Mouse (Mus musculus): Measurements from ENCODE around the gene Zbtb8os. TPM values are rescaled to one million over a fixed set of nuclear protein-coding genes. Genes with fewer than 3 reads are reported as not detected.

The Zbtb8os gene
- polyA plus RNA-seq, 1 experiment from 2014 or later: 31.1 TPM

- Histone ChIP-seq H3K9ac (no peak overlapping the region), H3K27me3 (replicated peaks) (peaks cover 57% of the 10 kb centered on the region), H3K9me3 (replicated peaks) (no peaks in the 10 kb centered on the region), H3K4me1 (peaks cover 42% of the 10 kb centered on the region), H3K27ac (no peak overlapping the region), H3K4me2 (no peak overlapping the region), H3K4me3 (no peak overlapping the region), H3K36me3 (no peaks in the 10 kb centered on the region)
- no peak for ATAC-seq
- WGBS (ENCODE audit: insufficient replicate concordance): 41% methylated on average over 3 of the region's 3 CpGs
These were observed 44.3 kb downstream of the Zbtb8os start for GRCm38 (mm10) chr4:129379805-129380204.

DNA sequence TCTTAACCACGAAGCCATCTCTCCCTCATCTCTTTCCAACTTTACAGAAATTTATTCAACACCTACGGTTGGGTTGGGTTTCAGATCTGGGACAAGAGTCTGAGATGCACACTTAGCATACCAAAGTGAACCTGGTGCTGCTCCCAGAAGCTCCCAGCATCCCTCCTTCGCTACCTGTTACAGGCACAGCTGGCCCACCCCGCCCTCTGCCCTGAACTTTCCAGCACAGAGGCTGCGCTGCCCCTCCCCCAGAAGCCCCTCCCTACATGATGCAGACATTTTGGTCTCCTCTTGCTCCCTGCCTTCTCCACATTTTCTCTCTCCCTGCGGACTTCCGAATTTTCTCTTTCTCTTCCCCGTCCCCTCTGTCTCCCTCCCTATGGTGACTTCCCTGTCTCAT lies 45.7 kb downstream of the Zbtb8os start:
- no peak for ATAC-seq
- WGBS (ENCODE audit: insufficient replicate concordance): 71% methylated on average over 8 of the region's 8 CpGs
- H3K27me3 ChIP-seq (replicated peaks): peaks cover 44% of the 10 kb centered on the region

DNA sequence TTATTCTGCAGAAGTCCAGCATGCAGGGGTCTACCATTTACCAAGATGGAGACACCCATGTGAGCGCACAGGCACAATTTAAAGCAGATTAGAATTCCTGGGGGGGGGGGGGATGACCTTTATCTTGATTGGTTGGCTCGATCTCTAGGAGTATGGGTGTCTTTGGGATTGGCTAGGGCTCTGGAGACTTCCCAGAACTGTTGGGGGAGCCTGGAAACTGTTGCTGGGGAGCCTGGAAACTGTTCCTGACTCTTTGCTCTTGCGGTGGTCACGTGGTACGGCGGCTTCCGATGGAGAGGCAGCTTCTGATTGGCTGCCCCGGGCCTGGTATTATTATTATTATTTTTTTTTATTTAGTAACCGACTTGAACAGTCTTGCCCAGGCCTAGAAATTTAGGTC lies 46.5 kb downstream of the Zbtb8os start:
- Histone ChIP-seq H3K9ac (no peak overlapping the region), H3K4me1 (peaks cover 40% of the 10 kb centered on the region), H3K4me3 (no peak overlapping the region), H3K36me3 (no peaks in the 10 kb centered on the region), H3K4me2 (no peak overlapping the region), H3K27ac (no peak overlapping the region), H3K9me3 (replicated peaks) (no peaks in the 10 kb centered on the region), H3K27me3 (replicated peaks) (peaks cover 35% of the 10 kb centered on the region)
- WGBS (ENCODE audit: insufficient replicate concordance): 77% methylated on average over 9 of the region's 9 CpGs
- ATAC-seq: no peak

More for the DNA sequence above, 45.7 kb downstream of the Zbtb8os start:
- Histone ChIP-seq H3K4me2 (no peak overlapping the region), H3K9me3 (replicated peaks) (no peaks in the 10 kb centered on the region), H3K36me3 (no peaks in the 10 kb centered on the region), H3K27ac (no peak overlapping the region), H3K4me3 (no peak overlapping the region), H3K4me1 (peaks cover 40% of the 10 kb centered on the region), H3K9ac (no peak overlapping the region)

DNA sequence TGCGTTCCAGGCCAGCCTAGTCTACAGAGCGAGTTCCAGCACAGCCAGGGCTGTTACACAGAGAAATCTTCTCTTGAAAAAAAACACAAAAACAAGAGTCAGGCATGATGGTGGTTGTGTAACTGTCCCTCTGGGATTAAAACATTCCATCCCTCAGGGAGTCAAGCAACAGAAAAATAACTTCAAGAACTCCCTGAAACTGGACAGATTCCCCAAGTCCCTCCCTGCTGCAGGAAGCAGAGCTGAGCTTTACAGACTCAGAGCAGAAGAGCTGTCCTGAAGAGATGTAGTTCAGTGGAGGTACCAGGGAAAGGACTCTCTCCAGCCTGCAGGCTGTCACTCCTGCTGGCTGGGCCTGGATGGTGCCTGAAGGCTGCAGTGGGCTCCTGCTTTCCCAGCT lies 47.0 kb downstream of the Zbtb8os start:
- Histone ChIP-seq H3K27me3 (replicated peaks) (peaks cover 31% of the 10 kb centered on the region), H3K9ac (no peak overlapping the region), H3K27ac (no peak overlapping the region), H3K36me3 (no peaks in the 10 kb centered on the region), H3K4me2 (no peak overlapping the region), H3K4me1 (peaks cover 40% of the 10 kb centered on the region), H3K9me3 (replicated peaks) (no peaks in the 10 kb centered on the region), H3K4me3 (no peak overlapping the region)
- no peak for ATAC-seq
- 78% methylated on average over 2 of the region's 2 CpGs for WGBS (ENCODE audit: insufficient replicate concordance)

DNA sequence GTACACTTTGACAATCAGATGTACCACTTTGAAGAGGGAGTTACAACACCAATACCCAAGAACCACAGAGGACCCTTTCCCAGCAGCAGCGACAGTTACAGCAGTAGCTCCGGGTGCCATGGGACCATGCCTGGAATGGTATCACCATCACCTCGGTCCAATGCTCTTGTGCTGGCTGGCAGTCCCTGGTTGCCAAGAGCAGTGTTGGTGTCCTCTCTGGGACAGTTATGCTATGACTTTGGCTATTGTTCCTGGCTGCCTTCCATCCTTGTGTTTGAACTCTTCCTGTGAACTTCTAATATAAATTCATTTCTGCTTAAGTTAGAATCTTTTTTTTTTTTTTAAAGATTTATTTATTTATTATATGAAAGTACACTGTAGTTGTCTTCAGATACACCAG lies 48.1 kb downstream of the Zbtb8os start:
- Histone ChIP-seq H3K9ac (no peak overlapping the region), H3K36me3 (no peaks in the 10 kb centered on the region), H3K4me3 (no peak overlapping the region), H3K9me3 (replicated peaks) (no peaks in the 10 kb centered on the region), H3K4me1 (peaks cover 36% of the 10 kb centered on the region), H3K27me3 (replicated peaks) (peaks cover 20% of the 10 kb centered on the region), H3K27ac (no peak overlapping the region), H3K4me2 (no peak overlapping the region)
- 75% methylated on average over 3 of the region's 3 CpGs for WGBS (ENCODE audit: insufficient replicate concordance)
- no peak for ATAC-seq

GRCm38 (mm10) chr4:129384440-129384839 lies 48.9 kb downstream of the Zbtb8os start:
- Histone ChIP-seq H3K36me3 (no peaks in the 10 kb centered on the region), H3K9ac (no peak overlapping the region), H3K27me3 (replicated peaks) (peaks cover 12% of the 10 kb centered on the region), H3K4me2 (no peak overlapping the region), H3K9me3 (replicated peaks) (no peaks in the 10 kb centered on the region), H3K4me3 (no peak overlapping the region), H3K27ac (no peak overlapping the region), H3K4me1 (peaks cover 36% of the 10 kb centered on the region)
- no peak for ATAC-seq
- 35% methylated on average over 6 of the region's 6 CpGs for WGBS (ENCODE audit: insufficient replicate concordance)

DNA sequence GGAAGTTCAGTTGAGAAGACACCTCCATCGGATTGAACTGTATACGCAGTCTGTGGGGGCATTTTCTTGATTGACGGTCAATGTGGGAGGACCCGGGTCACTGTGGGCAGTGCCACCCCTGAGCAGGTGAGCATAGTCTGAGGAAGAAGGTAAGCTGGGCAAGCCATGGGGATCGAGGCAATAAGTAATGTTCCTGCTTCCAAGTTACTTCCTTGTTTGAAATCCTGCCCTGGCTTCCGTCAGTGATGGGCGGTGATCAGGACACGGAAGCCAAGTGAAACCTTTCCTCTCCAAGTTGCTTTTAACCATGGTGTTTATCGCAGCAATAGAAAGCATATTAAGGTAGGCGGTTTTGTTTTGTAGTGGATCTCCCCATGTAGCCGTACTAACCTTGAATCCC lies 50.2 kb downstream of the Zbtb8os start:
- ATAC-seq: no peak
- Histone ChIP-seq H3K4me3 (no peak overlapping the region), H3K9ac (no peak overlapping the region)

GRCm38 (mm10) chr4:129386269-129386946 lies 50.9 kb downstream of the Zbtb8os start:
- H3K27ac ChIP-seq: peak overlapping the region; percentile 73
- peaks cover 36% of the 10 kb centered on the region for H3K4me1 ChIP-seq
- WGBS (ENCODE audit: insufficient replicate concordance): 22% methylated on average over 8 of the region's 8 CpGs
- peak; percentile 90 for ATAC-seq
- H3K27me3 ChIP-seq (replicated peaks): no peaks in the 10 kb centered on the region
- H3K9ac ChIP-seq: no peak overlapping the region
- H3K4me2 ChIP-seq: peak overlapping the region; percentile 40
- no peak overlapping the region for H3K4me3 ChIP-seq
- H3K36me3 ChIP-seq: no peaks in the 10 kb centered on the region
- no peaks in the 10 kb centered on the region for H3K9me3 ChIP-seq (replicated peaks)

More for the DNA sequence above, 50.2 kb downstream of the Zbtb8os start:
- WGBS (ENCODE audit: insufficient replicate concordance): 78% methylated on average over 11 of the region's 11 CpGs
- Histone ChIP-seq H3K27ac (peak overlapping the region; percentile 73), H3K27me3 (replicated peaks) (no peaks in the 10 kb centered on the region), H3K9me3 (replicated peaks) (no peaks in the 10 kb centered on the region), H3K4me1 (peaks cover 36% of the 10 kb centered on the region), H3K36me3 (no peaks in the 10 kb centered on the region), H3K4me2 (no peak overlapping the region)

DNA sequence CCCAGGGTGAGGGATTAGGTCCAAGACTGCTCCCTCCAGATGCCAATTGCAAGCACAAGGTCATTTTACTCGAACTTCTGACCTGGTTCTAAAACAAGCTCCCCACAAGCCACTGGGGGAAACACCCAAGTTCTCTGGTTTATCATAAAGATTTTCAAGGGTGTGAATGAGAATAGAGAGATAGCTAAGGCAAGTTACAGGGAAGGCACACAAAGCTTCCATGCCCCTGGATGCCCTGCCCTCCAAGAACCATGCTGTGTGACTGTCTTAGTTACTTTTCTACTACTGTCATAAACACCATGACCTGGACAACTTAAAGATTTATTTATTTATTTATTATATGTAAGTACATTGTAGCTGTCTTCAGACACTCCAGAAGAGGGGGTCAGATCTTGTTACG lies 51.5 kb downstream of the Zbtb8os start:
- peak; percentile 52 for ATAC-seq
- Histone ChIP-seq H3K9me3 (replicated peaks) (no peaks in the 10 kb centered on the region), H3K9ac (no peak overlapping the region), H3K27me3 (replicated peaks) (no peaks in the 10 kb centered on the region), H3K36me3 (no peaks in the 10 kb centered on the region), H3K4me1 (peaks cover 38% of the 10 kb centered on the region), H3K27ac (peak overlapping the region; percentile 73), H3K4me2 (peak overlapping the region; percentile 40), H3K4me3 (no peak overlapping the region)
- 49% methylated on average over 2 of the region's 2 CpGs for WGBS (ENCODE audit: insufficient replicate concordance)

GRCm38 (mm10) chr4:129388404-129388803 lies 52.9 kb downstream of the Zbtb8os start:
- 80% methylated on average over 5 of the region's 5 CpGs for WGBS (ENCODE audit: insufficient replicate concordance)
- no peak for ATAC-seq
- peaks cover 44% of the 10 kb centered on the region for H3K4me1 ChIP-seq

DNA sequence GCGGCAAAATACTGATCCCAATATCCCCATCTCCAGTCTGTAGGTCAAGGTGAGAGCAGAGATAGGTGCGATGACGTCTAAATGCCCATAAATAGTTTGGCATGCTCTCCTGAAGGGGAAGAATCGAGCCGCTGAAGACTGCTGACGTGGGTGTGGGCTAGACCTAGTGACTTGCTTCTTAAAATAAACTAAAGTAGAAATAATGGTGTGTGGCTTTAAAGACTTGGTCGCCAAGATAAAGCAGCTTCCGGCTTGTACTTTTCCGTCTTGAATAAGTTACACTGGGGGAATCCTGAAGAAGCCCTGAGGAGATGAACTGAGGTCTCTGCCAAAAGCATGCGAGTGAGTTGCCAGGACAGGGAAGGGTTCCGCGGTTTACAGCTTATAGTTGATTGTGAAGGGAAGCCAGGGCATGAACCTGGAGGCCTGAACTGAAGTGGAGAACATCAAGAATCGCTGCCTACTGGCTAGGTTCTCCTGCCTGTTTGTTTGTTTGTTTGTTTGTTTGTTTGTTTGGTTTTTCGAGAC lies 54.8 kb downstream of the Zbtb8os start:
- H3K4me3 ChIP-seq: no peak overlapping the region
- no peaks in the 10 kb centered on the region for H3K36me3 ChIP-seq
- H3K27ac ChIP-seq: no peak overlapping the region
- H3K27me3 ChIP-seq (replicated peaks): peaks cover 10% of the 10 kb centered on the region; the same call in 1 of the 2 replicates
- H3K4me1 ChIP-seq: peaks cover 40% of the 10 kb centered on the region
- no peak for ATAC-seq
- H3K9ac ChIP-seq: no peak overlapping the region
- no peaks in the 10 kb centered on the region for H3K9me3 ChIP-seq (replicated peaks)
- 62% methylated on average over 14 of the region's 14 CpGs for WGBS (ENCODE audit: insufficient replicate concordance)
- H3K4me2 ChIP-seq: no peak overlapping the region

More at GRCm38 (mm10) chr4:129388404-129388803, 52.9 kb downstream of the Zbtb8os start:
- Histone ChIP-seq H3K9ac (no peak overlapping the region), H3K27me3 (replicated peaks) (no peaks in the 10 kb centered on the region), H3K4me3 (no peak overlapping the region), H3K4me2 (no peak overlapping the region), H3K27ac (no peak overlapping the region), H3K9me3 (replicated peaks) (no peaks in the 10 kb centered on the region), H3K36me3 (no peaks in the 10 kb centered on the region)

DNA sequence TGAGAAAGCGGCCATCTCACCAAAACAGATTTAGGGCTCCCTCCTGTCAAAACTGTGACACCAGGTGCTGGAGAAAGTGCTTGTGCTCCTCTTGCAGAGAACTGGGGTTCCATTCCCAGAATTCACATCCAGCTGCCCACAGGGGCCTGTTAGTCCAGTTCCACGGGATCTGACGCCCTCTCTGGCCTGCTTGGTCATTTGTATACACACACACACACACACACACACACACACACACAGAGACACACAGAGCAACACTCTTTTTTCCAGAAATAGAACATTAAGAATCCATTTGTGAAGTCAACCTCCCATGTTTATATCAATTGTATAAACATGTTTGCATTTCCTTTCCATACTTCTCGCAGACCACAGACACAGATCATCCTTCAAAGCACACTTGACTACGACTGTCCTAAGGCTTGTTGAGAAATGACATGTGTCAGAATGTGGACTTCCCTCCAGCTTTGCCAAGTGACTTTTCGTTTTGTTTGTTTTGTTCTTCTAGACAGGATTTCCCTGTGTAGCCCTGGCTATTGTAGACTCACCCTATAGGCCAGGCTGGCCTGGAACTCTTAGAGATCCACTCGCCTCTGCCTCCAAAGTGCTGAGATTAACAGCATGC lies 55.6 kb downstream of the Zbtb8os start:
- H3K4me1 ChIP-seq: peaks cover 32% of the 10 kb centered on the region
- no peak for ATAC-seq
- no peak overlapping the region for H3K9ac ChIP-seq
- no peak overlapping the region for H3K4me2 ChIP-seq
- H3K27ac ChIP-seq: no peak overlapping the region
- peaks cover 10% of the 10 kb centered on the region; the same call in 1 of the 2 replicates for H3K27me3 ChIP-seq (replicated peaks)
- H3K9me3 ChIP-seq (replicated peaks): no peaks in the 10 kb centered on the region
- H3K4me3 ChIP-seq: no peak overlapping the region
- no peaks in the 10 kb centered on the region for H3K36me3 ChIP-seq
- 69% methylated on average over 7 of the region's 7 CpGs for WGBS (ENCODE audit: insufficient replicate concordance)
